Mouse (Mus musculus) urinary bladder, postnatal 4 days (tissue): ENCODE measurements around the gene C5ar1.
A peak's percentile ranks its signal among the peaks of the same experiment; 100 is the strongest.
"Not testable (repeated sequence)": the region's sequence is repeated elsewhere in the genome, so short reads cannot be mapped to it uniquely, and the experiment has no call there.

Experiments used
- DNase-seq, 2 experiments: peaks; one replicate each; pipeline ENCODE4 v3.0.0; 2021 to 2022; ENCODE audit warnings: low spot score in 2 of 2

C5ar1 gene

DNA sequence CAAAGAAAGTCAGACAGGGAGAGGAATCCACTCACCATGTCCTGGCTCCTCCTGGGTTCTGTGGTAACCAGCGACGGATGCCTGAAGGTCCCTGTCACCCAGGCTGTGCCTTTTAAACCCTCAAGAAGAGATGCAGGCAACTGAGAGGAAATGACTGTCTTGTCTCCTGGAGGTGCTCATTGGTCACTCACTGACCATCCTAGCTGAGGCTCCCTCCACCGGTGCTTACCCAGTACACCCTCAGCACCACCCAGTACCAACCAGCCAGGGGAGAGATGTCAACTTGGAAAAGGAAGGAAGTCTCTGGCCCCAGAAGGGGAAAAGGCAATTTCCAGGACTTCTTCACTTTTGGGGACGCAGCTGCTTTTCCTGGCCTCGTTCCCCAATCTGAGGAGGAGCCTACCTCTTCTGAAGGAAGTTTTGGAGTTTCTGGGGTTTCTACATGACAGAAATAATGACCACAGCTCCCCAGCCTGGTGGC is at the start of gene C5ar1:
TSS of gene C5ar1 (minus strand) at position 431 of the 481 bp plus-strand sequence.
- DNase-seq: no peak

DNA sequence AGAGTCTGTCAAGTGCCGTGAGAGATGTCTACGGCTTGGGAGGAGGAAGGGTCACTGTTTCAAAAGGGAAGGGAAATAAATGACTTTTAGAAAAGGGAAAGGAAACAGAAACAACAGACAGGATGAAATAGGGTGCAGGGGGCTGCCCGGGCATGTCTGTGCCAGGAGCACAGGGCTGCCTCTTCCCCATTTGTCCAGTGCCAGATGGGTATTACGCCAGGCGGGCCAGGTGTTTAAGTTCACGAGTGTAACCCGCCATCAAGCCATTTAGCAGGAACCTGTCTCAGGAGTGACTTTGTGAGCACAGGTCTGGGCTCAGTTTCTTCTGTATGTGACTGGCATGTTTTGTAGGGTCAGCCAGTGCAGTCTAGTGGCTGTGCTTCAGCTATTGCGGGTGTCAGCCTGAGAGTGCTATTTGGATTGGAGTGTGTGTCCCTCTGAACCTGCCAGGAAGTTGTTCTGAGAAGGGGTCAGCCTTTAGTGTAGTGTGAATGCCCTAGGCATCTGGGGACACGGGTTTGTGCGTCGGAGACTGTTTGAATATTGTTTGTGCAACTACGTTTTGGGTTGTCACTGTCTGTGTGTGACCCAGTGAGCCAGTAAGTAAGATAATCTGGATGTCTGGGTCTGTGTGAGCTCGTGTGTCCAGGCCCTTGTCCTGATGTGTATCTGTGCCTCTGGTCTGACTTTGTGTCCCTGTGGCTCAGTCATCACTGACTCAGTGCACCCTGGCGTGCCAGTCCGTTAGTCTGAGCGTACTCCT is 49.4 kb upstream of the C5ar1 start:
- no peak for DNase-seq

GRCm38 (mm10) chr7:16308093-16308492 is 48.8 kb upstream of the C5ar1 start, which contains the start of gene Bbc3:
Bbc3 (plus strand) TSS chr7:16308393.
- DNase-seq: not testable (repeated sequence)

DNA sequence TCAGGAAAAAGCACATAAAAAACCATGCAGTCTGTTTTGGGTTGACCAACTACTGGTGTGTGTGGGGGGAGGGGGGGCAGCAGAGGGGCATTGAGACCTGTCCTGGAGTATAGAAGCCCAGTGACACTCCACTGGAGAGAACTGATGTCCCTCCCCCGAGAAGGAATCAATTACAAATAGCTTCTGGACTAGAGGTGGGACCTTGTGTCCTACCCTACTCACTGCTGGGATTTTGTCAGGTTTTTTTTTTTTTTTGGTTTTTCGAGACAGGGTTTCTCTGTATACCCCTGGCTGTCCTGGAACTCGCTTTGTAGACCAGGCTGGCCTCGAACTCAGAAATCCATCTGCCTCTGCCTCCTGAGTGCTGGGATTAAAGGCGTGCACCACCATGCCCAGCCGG is 47.8 kb upstream of the C5ar1 start:
- not testable (repeated sequence) for DNase-seq

- peak; percentile 76 to 80 for DNase-seq
These were observed 40.2 kb upstream of the C5ar1 start for GRCm38 (mm10) chr7:16299419-16300035.

GRCm38 (mm10) chr7:16298927-16299326 is 39.6 kb upstream of the C5ar1 start:
- no peak for DNase-seq

DNA sequence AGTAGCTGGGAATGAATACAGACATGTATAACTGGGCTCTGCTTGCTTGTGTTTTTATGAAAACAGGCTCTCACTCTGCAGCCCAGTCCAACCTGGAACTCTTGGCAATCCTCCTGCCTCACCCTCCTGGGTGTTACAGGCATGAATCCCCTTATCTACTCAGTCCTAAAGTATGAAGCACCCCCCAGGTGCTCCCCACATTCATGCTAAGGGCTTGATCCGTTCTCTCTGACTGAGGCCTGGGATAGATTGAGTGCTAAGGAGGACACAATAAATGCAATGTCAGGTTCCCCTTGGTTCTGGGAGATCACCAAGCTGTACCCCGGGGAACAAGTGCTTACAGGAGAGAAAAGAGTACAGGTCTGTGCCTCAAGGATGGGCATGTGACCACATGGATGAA is 38.3 kb upstream of the C5ar1 start:
- no peak for DNase-seq

DNA sequence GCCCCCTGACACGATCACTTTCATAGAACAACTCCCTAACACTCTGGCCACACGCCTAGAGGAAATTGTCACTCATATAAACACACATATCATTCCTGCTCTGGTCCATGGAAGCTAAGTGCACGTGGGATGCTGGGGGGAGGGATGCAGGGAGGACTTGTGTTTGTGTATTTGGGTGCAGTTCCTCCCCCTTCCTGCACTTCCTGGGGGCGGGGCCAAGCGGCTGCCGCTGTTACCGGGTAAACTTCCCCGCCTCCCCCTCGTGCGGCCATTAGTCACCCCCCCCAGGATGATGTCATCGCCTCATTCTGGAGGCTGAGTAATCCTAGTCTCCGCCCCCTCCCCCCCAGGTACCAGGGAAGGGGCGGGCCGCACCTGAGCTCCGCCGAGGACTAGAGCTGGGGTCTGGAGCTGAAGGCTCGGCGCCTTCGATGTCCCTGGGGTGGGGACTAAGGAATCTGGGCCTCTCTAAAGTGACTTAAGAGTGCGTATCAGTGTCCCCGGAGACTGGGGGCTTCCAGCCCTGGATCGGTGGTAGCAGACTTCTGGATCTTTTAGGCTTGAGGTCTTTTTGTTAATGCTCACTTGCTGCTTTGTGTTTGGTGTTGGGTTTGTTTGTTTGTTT is 37.5 kb upstream of the C5ar1 start:
- DNase-seq: peak; percentile 82 to 93

DNA sequence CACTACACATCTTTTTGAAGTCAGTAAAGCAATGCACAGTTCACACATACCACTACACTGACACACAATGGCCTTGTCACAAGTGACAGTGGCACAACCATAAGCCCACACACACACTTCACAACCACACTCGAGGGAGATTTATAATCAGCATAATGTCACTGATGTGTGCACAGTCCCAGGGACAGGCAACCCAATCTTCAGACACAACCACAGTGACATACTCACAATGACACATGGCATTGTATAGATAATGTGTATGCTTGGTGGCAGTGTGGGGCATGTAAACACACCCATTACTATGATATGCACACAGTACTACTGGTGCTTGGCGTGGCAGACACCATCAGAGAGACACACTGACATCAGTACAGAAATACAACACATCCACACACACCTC is 36.8 kb upstream of the C5ar1 start:
- no peak for DNase-seq

DNA sequence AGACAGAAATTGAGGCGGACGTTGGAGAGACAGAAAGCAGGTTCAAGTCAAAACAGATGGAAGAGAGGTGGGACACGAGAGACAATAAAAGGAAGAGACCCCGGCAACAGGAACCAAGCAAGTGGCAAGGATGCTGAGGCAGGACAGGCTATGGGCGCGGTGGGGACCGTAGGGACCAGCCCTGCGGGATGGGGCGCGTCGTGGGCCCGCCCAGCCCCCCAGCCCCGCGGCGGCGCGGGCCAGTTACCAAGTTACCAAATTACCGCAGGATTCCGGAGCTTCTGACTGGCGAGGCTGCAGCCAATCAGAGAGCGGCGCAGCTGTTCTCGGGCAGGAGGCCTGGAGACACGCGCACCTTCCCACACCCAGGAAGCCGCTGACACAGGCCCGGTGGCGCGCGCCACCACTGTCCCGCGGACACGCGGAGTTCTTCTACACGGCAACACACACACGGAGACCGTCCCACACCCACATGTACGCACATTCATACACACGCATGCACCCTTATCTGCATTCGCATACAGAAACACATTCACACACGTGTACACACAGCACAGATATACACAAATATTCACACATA is 36.1 kb upstream of the C5ar1 start:
- DNase-seq: peak in 1 of 2 experiments; percentile 66

GRCm38 (mm10) chr7:16294837-16295236 is 35.5 kb upstream of the C5ar1 start:
- peak; percentile 88 to 95 for DNase-seq

DNA sequence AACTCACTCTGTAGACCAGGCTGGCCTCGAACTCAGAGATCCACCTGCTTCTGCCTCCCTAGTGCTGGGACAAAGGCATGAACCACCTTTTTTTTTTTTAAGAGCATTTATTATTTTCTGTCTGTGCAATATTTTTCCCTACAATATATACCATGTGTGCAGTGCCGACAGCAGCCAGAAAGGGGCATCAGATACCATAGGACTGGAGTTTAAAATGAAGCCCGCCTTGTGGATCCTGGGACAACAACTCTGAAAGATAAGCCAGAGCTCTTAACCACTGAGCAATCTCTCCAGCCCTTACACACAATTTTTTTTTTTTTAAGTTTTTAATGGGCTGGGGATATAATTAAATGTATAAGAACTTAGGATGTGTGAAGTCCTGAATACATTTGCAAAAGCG is 35.0 kb upstream of the C5ar1 start:
- DNase-seq: no peak

DNA sequence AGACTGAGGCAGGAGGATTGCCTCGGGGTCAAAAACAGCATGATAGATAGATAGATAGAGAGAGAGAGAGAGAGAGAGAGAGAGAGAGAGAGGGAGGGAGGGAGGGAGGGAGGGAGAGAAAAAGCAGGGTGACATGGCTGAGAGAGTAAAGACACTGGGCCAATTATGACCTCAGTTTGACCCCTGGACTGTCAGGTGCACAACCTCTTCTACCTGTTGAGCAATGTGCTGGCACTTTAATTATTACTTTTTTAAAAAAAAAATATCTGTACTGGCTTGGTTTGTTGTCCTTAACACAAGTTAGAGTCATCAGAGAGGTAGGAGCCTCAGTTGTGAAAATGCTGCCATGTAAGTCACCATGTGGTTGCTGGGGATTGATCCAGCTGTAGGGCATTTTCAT is 28.5 kb upstream of the C5ar1 start:
- no peak for DNase-seq

DNA sequence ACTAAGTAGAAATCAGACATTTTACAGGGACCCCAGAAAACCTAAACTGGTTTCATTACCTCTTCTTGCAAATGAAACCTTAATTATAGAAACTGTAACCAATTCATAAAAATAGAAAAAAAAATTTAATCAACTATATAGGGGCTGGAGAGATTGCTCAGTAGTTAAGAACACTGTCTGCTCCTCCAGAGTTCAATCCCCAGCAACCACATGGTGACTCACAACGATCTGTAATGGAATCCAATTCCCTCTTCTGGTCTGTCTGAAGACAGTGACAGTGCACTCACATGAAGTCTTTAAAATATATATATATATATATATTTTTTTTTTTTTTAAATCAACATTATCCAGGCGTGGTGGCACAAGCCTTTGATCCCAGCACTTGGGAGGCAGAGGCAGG is 27.7 kb upstream of the C5ar1 start:
- no peak for DNase-seq

GRCm38 (mm10) chr7:16286026-16286961 is 27.0 kb upstream of the C5ar1 start, which contains the start of gene Ccdc9:
Ccdc9 (minus strand) TSS chr7:16286795.
- peak; percentile 100 for DNase-seq

- DNase-seq: peak; percentile 83 to 87
These were observed 26.2 kb upstream of the C5ar1 start for GRCm38 (mm10) chr7:16285450-16286025.

- no peak for DNase-seq
These were observed 25.6 kb upstream of the C5ar1 start for GRCm38 (mm10) chr7:16284904-16285303.

DNA sequence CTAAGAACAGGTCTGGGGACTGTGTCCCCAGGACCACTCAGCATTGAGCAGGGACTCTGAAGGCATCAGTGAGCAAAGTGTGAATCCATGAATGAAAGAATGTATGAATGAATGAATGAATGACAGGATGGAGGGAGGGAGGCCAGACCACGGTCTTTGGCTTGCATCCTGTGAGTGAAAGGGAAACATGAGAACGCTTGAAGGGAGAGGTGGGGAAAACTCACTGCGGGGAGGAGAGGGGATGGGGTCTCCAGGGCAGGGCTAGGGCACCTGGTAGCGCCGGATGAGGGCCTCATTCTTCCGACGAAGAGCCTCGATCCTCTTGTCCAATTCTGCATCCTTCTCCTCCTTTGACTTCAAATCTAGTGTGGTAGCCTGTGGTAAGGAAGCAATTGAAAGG is 24.7 kb upstream of the C5ar1 start:
- no peak for DNase-seq

DNA sequence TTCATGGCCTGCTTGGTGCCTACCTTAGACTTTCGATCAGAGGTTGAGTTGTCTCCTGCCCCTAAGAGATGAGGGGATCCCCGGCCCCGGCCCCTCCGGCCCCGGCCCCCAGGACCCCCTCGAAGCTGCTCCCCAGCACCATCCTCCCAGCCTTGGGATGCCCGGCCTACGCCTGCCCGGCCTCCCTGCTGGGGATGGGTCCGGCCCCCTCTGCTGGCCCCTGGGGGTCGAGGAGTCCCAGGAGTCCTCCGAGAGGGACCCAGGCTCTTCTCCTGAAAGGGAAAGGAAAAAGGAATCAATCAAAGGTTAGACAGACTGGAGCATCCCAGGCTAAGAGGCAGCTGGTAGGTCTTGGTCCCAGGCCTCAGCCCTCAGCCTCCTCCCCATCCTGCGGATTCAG is 23.0 kb upstream of the C5ar1 start:
- no peak for DNase-seq

DNA sequence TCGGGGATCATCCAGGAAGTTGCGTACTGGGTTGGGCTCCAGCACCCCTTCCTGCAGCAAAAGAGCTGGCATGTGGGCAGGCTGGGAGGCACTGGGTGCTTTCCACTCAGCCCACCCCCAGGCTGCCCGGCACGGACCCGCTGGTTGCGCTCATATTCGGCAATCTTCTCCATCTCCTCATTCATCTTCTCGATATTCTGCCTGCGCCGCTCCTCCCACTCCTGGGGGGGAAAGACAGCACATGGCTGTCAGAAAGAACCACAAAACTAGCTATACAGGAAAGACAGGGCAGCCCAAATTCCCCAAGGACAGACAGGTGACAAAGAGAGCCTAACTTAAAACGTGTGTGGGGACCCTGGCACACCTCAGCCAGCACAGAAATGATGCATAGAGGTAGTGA is 21.4 kb upstream of the C5ar1 start:
- DNase-seq: no peak
